Mouse (Mus musculus) retina, postnatal 7 days (tissue): ENCODE results near the gene Tmem30c.
"Not testable (repeated sequence)": the region's sequence is repeated elsewhere in the genome, so short reads cannot be mapped to it uniquely, and the experiment has no call there.

Experiments
- DNase-seq: peaks from one replicate; pipeline ENCODE4 v3.0.0-alpha.2; 2012; ENCODE audit warnings: low read depth, low spot score

Tmem30c gene

DNA sequence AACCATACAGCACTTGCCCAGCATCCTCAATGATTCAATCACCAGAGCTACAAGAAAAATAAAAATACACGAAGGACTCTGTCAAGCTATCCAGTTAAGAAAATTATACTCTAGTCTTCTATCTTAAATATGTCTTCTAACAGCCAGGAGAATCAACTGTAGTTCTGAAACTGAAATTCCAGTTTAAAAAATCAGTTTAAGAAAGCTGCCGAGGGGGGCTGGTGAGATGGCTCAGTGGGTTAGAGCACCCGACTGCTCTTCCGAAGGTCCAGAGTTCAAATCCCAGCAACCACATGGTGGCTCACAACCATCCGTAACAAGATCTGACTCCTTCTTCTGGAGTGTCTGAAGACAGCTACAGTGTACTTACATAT, 60.7 kb downstream of the Tmem30c start:
- DNase-seq, result not testable (repeated sequence)

DNA sequence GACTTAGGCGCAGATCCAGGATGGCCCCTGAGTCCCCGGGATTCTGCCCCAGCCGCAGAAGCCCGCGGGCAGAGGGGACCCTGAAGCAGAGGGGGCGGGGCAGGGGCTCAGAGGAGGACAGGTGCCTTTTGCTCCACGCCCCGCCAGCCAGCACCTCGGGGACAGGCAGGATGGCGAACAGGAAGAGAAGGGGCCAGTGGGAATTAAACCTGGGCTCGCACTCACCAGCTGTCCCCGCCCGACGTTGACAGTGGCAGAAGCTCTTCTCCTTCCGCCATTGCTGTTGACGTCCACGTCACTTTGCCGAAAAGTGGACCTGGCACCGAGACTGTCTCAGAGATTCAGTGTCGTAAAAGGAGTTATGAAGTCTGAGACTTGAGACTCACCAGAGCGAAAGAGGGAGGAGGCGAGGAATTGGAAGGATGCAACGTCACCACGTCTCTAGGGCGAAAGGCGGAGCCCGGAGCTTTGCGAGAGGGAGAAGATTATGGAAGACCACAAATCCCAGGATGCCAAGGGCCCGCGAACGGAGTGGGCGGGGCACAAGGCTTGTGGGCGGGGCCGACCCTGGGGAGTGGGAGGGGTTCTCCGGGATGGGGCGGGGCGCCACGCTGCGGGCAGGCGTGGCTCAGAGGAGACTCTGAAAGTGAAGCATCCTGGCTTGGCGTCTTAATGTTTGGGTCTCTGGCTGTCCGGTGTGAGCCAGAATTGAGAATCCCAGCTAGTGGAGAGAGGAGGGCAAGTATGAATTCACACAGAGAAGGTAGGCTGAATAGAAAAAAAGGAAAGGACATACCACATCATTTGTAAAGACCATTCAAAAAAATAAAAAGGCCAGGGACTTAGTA, 61.4 kb downstream of the Tmem30c start, which contains the start of gene Tbc1d23:
TSS of gene Tbc1d23 (minus strand) at position 416 of the 848 bp plus-strand sequence.
- DNase-seq, result peak; percentile 95

GRCm38 (mm10) chr16:57226444-57226843, 66.2 kb downstream of the Tmem30c start:
- DNase-seq, result no peak

DNA sequence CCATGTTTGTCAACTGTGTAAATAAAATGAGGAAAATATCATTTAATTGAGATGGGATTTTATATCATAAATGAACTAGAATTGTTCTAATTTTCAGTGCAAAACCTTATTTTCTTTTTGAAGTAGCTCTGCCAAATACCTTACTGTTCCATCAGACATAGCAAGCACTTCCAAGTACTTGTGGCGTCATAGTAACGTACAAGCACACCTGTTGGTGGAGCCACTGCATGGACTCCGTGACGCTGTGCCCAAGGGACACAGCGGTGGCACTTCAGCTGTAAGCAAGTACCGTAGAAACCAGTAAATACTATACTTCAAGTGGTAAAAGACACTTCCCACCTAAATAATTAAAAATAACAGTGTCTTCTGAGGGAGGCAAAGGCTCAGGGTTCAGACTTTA, 72.3 kb downstream of the Tmem30c start:
- no peak for DNase-seq
